Mouse (Mus musculus) kidney, adult 11 months (tissue): ENCODE results near the gene B3galt2.
"Not testable (repeated sequence)": the region's sequence is repeated elsewhere in the genome, so short reads cannot be mapped to it uniquely, and the experiment has no call there.

Experiments
- DNase-seq: peaks from one replicate; pipeline ENCODE4 v3.0.0; 2022

Gene B3galt2

DNA sequence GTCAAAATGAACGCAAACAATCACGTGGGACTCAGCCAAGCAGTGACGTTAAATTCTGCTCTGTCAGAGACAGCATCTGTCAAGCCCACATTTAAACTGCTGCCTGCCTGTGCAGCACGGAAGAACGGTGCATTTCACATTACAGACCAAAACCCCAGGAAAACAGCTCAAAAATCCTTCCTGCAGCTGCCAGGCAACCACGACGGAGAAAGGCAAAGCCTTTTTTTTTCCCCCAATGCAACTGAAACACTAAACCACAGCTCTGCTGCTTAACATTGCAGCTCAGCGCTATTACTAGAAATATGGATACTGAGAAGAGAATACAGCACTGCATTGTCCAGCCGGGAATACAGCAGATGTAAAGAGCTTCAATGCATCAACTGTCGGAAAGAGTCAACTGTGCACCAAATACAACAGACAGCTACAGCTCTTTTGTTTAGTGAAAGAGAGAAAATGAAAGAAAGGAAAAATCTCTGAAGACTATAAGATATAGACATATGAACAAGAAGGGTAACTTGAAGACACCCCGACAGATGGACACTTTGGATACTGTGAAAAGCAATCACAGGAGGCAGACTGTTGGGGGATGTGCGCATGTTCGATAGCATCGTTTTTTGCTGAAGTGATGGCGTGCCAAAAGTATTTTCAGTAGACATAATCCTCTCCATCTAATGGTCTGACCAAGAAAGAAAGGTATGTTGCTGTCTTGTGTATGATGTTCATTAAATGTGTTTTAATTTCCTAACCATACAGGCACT lies at the start of gene B3galt2:
Gene B3galt2 (plus strand): TSS at position 15 of the 758 bp plus-strand sequence.
- no peak for DNase-seq

GRCm38 (mm10) chr1:143596864-143597263 lies 43.6 kb upstream of the B3galt2 start:
- DNase-seq = no peak

- DNase-seq = no peak
Observed at GRCm38 (mm10) chr1:143608911-143609310, 31.6 kb upstream of the B3galt2 start.

DNA sequence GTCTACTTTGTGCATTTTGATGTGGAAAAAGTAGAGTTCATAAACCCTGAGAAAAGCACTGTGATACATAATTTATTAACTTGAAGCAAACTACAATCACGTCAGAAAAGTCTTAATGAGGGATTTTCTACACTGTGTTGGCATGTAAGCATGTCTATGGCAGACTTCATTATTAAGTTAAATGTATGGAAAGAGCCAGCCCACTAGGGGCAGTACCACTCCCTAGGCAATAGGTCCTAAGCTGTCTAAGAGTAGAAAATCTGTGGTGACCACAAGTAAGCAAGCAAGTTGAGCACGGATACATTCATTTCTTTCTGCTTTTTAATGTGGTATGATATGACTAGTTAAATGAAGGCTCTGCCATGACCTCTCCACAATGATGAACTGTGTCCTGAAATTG lies 27.6 kb upstream of the B3galt2 start:
- DNase-seq = no peak

GRCm38 (mm10) chr1:143619760-143620159 lies 20.7 kb upstream of the B3galt2 start:
- no peak for DNase-seq

DNA sequence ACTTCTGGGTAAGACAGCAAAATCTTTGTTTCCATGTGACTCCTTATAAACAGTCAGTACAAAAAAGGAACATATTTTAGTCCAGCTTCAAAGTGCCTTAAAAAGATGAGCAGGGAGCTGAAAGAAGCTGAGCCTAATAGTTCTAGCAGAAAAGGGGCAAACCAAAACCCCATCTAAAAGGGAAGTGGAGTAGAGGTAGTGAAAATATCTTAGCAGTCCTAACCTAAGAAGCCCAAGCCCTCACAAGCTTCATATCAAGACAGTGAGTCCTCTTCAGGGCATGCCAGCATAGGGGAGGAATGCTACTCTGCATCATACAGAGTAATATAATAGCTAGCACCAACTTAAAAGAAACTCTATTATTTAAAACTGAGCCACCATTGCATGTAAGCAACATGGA lies 18.5 kb upstream of the B3galt2 start:
- DNase-seq = no peak

DNA sequence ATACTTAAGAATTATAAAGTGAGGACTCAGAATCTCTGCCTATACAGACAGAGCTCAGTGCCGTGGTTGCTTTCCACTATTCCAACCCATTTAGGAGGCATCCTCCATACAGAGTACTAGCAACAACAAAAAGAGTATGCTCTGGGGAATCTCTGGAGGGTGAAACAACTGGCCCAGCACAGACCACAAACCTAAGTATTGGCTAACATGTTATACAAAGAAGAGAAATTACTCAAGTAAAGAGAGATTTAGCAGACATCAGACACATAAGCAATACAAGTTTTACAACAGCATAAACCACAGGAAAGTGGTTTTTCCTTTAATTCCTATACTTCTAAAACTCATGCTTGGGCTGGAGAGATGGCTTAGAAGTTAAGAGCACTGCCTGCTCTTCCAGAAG lies 17.8 kb upstream of the B3galt2 start:
- DNase-seq = no peak

GRCm38 (mm10) chr1:143631337-143631736 lies 9.1 kb upstream of the B3galt2 start:
- no peak for DNase-seq

- DNase-seq = no peak
Observed at GRCm38 (mm10) chr1:143632361-143632760, 8.1 kb upstream of the B3galt2 start.

GRCm38 (mm10) chr1:143632854-143633587 lies 7.4 kb upstream of the B3galt2 start:
- no peak for DNase-seq

DNA sequence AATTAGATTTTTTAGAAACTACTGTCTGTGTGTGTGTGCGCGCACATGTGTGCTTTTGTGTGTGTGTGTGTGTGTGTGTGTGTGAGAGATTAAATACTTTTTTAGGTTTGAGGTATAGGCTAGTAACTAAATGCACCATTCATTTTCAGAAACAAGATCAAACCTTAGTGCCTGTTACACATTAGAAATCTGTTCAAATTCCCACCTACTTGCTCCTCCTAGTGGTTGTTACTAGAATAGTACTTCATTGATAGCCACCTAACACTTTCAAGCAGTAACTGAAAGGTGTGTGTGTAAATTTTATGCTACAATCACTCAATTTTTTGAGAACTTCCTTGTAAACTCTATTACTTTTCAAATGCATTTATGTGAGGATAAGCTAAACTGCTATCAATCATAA lies 3.8 kb downstream of the B3galt2 start:
- DNase-seq = no peak

DNA sequence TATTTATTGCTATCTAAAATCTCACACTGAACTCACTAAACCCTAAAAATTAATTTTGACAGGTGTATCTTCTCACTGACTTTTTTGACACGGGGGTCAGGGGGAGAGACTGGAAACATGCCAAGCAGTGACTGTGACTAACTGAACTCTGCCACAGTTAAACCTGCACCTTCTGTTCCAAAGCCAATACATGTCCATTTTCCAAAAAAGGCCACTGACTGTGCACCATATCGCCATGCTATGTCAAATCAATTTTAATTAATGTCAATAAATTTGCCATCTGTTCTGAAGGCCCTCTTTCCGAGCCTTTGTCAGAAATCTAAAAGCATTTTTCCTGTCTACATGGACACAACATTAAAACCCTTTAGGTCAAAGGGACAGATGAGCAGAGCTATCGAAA lies 4.9 kb downstream of the B3galt2 start:
- no peak for DNase-seq

DNA sequence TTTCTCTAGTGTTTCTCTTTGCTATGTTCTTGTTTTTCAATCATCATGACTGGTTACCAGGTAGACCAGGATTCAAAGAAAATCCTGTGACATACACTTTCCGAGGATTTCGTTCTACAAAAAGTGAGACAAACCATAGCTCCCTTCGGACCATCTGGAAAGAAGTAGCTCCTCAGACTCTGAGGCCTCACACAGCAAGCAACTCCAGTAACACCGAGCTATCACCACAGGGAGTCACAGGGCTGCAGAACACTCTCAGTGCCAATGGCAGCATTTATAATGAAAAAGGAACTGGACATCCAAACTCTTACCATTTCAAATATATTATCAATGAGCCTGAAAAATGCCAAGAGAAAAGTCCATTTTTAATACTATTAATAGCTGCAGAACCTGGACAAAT lies 5.8 kb downstream of the B3galt2 start:
- no peak for DNase-seq

DNA sequence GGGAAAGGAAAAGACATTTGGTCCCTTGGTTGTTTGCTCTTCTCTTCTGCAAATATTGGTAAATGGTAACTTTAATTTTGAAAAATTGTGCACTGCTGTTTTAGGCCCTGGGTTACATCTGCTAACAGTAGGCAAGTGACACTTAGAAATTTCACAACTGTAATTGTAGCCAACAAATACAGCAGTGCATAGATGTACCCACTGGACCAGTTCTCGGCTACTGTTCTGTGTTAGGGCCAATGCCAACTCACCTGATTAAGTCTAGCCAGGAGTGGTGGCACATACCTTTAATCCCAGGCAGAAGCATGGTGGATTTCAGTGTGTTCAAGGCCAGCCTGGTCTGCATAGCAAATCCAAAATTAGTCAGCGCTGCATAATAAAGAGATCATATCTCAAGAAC lies 9.9 kb downstream of the B3galt2 start:
- no peak for DNase-seq

DNA sequence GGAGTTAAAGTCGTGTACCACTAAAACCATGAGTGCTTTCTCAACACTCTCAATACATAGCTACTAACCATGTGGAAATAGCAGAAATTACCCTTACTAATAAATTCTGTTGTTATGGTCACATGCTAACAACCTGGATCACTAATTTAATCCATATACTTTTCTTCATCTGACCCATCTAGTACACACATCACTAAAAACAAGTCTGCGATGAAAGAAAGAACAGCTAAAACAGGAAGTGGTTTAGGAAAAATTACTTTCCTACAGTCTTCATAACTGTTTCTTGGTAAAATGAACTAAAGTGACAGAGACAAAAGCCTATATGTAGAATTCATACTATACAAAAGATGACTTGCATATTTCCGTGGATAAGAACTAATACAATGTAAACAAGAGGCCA lies 13.2 kb downstream of the B3galt2 start:
- DNase-seq = no peak

GRCm38 (mm10) chr1:143663197-143663596 lies 22.7 kb downstream of the B3galt2 start:
- DNase-seq = no peak

DNA sequence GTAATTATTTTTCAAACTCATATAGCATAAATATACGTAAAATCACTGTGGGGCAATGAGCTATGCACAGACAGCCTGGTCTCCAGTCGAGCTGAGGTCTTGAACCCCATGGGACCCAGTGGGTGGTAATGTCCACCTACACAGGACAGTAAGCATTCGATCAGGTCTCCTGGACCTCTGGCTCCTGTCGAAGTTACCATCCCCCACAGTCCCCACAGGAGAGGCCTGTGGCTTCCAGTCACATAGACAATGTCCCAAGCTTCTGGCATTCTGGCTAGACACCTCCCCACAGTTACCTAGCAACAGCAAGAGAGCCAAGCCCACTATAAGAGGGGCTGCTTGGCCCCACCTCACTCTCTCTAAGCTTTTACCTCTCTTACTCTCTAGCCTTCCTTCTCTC lies 24.3 kb downstream of the B3galt2 start:
- DNase-seq = not testable (repeated sequence)

DNA sequence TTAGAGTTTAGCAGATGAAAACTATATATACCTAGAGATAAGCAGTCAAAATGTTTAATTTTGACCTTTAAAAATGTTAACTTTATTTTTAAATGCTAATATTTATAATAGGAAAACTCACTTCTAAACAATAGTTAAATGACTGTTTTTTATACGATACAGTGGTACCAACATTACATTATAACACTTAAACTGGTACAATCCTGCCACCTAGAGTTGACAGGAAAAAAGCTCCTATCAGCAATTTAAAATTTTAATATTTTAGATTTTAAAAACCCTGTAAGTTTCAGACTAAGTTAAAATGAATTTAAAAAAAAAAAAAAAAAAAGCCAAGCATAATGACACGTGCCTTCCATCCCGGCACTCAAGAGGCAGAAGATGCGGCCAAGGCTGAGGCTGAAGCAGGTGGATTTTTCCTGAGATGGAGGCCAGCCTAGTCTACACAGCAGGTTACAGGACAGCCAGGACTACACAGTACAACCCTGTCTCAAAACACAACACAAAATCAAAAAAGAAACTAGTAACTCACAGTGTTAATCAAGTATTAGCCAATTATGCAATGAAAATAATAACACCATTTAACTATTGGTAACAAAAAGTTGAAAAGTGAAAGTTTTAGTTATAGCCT lies 35.4 kb downstream of the B3galt2 start:
- no peak for DNase-seq

GRCm38 (mm10) chr1:143681108-143681507 lies 40.6 kb downstream of the B3galt2 start:
- no peak for DNase-seq

DNA sequence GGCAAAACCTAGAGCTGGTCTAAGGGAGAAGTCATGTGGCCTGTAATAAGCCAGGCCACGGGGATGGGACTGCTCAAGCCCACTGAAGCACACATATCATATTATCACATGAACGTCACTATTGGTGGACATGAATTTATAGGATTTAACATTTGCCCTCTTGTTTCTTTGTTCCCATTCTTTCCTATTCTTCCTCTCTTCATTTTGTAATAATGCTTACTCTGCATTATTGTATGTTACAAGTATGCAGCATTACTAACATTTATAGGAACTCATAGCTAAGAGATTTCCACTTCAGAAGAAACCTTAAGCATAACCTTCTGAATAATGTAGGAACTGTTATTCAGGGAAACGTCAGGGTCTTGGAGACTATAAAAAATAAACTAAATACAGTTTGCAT lies 44.4 kb downstream of the B3galt2 start:
- no peak for DNase-seq

- no peak for DNase-seq
Observed at GRCm38 (mm10) chr1:143701736-143702135, 61.3 kb downstream of the B3galt2 start.

DNA sequence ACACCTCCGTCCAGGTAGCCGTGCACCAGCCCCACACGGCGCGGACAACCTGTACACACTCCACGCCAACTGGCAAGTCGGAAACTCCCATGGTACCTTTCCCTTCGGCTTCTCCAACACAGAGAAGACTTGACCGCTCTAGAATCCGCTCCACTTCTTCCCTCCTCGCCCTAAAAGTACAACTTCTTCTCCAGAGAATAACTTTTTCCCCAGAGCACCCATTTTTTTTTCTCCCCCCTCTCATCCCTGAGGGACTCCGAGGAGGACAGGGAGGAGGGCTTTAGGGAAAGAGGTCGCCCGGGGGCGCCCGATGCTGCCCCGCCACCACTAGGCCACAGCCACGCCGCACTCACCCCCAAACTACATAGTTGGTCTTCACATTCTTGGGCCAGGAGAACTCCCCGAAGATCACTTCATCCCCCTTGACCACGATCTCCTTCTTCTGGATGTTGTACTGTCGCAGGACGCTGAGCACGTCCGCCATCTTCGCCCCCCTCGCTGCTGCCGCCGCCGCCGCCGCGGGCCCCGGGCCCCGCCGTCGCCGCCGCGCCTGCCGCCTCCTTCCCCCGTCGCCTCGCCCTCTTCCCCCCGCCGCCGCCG lies 61.8 kb downstream of the B3galt2 start:
- DNase-seq = no peak

DNA sequence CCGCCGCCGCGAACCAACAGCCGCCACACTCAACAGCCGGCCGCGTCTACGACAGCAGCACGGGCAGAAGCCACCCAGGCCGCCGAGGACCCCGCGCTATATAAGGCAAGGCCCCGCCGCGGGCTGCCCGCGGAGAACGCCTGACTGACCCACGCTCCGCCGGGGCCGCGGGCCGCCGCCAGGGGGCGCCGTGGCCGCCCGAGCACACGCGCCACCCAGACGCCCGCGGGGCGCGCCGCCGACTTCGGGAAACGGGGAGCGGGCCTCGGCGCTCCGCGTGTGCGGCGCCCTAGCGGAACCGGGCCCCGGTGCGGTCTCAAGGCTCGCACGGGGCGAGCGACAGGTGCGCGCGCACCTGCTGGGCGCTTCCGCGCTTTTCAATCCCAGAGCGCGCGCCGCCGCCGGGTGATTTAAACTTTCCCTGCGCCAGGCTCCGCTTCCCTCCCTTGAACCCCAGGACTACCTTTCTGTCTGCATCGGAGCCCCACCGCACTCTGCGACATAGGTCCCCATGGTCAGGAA lies 62.3 kb downstream of the B3galt2 start, which contains the start of gene Cdc73:
Gene Cdc73 (minus strand): TSS at position 153 of the 522 bp plus-strand sequence.
- peak; percentile 91 for DNase-seq
